Mouse (Mus musculus) heart, adult 11 months (tissue): ENCODE measurements around the gene Ifngr1.

Experiments
- DNase-seq: peaks from one replicate; pipeline ENCODE4 v3.0.0; 2022

Ifngr1 gene

DNA sequence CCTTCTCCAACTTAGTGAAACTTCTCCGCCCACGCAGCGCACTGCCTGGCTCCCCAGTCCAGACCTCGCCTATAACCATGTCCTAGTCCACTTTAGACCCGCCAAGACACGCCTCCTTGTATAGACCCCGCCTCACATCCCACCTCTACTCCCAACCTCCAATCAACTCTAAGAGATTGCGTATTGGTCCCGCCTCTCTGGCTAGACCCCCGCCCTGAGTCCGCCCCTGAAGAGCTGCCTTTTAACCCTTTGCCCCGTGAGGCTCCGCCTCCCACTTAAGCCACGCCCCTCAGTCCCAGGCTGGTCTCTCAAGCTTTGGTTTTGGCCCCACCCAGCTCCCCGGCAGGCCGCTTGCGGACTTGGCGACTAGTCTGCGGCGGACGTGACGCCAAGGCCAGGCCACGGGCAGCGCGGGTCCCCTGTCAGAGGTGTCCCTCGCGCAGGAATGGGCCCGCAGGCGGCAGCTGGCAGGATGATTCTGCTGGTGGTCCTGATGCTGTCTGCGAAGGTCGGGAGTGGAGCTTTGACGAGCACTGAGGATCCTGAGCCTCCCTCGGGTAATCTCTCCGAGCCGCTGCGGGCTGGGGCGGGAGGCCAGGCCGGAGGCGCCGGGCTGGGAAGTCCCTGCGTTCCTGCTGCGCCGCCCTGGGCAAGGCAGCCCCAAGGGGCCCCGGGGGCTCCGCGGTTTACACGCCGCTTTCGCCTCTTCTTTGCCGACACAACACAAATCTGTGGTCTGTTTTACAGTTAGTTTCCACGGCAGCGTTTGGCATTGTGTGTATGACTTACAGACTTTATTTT, at the start of gene Ifngr1:
TSS of gene Ifngr1 (plus strand) at position 309 of the 801 bp plus-strand sequence.
- DNase-seq: peak; percentile 100

DNA sequence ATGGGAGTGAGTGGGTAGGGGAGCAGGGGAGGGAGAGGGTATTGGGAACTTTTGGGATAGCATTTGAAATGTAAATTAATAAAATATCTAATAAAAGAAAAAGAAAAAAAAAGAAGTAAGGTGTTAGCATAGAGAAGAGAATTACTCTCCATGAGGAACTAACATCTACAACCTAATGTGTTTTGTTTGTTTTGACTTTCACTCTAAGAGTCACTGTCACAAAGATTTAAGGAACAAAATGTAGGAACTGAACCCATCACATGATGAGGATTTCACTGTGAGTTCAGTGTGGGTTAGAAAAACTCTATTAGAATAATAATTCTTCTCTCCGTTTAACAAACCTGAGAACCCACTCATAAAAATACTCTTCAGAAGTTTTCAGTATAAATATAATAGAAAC, 44.9 kb upstream of the Ifngr1 start:
- DNase-seq: no peak

DNA sequence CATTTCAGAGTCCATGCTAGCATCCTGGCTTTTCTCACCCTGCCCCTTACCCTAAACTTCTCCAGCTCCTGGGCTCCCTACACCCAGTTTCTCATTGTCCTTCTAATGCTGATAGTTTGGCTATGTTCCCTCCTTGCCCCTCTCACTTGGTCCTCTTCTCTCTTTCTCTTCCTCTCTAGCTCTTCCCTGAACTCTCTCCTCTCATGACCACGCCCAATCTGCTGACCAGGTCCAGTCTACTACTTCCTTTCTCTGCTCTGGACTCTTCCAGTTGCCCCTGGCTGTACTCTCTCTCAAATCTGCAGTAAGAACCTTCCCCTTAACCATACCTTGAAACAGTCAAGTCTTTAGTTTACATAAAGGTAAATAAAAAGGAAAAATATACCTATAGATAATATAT, 43.7 kb upstream of the Ifngr1 start:
- DNase-seq: no peak

DNA sequence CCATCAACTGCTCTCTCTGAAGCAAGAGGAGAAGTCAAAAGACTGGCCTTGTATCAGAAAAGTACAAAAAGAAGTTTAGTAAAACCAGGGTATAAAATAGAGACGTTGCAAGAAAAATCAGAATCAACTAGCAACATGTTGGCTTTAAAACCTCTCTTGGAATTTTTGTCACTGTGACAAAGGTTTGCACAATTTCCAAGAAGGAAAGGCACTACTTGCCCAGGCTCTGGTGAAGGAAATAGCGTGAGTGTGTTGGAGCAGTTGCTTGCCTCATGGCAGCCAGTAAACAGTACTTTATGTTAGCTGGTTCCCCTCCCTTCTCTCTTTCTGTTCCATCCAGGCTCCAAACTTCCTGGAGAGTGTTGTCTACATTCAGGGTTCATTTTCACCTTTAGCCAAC, 43.3 kb upstream of the Ifngr1 start:
- no peak for DNase-seq

DNA sequence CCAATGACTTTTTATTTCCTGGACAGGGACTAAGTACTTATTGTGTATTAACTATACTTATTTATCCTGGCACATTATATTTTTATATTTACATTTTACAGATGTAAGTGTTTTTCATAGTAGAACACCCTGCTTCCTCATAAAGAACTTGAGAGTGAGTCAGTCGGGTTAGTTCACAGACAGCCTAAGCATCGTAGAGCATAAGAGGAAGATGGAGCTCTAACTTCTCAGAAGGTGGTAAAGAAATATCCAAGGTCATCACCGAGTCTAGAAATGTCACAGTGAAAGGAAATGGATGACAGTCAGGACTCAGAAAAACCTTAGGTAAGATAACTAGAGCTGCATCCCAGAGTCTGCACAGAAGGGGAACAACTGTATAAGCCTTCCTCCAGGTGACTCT, 40.2 kb upstream of the Ifngr1 start:
- no peak for DNase-seq

DNA sequence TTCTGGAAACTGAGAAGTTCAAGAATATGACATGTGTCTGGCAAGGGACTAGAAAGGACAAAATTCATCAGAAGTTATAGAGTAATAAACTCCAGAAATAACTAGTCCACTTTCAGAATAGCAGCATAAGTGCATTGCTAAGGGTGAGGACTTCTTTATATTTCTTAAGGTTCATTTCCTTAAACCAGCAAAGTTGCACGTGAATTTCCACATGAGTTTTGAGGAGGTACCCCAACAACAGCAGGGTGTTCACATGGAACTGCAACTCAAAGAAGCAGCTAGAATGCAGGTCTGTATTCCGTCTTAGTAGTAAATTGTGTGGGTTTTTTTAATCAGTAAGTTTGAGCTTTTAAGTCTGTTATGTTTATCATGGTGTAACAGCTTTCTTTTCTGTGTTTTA, 37.9 kb upstream of the Ifngr1 start:
- DNase-seq: no peak

DNA sequence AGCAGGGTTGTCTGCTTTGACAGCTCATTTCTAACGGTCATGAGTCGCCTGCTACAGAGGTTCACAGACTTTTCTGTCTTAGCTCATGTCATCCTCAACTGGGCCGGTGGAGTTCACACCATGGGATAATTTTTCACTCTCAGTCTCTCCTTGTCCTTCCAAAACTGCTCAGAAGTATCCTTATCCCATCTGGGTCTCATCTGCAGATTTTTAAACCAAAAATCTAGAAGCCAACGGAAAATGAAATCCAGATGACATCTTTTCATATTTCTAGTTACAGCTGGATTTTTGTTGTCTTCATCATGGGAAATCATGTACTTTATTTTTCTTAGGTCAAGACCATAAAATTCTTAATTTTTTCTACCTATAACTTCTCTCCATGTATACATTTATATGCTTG, 34.1 kb upstream of the Ifngr1 start:
- DNase-seq: no peak

DNA sequence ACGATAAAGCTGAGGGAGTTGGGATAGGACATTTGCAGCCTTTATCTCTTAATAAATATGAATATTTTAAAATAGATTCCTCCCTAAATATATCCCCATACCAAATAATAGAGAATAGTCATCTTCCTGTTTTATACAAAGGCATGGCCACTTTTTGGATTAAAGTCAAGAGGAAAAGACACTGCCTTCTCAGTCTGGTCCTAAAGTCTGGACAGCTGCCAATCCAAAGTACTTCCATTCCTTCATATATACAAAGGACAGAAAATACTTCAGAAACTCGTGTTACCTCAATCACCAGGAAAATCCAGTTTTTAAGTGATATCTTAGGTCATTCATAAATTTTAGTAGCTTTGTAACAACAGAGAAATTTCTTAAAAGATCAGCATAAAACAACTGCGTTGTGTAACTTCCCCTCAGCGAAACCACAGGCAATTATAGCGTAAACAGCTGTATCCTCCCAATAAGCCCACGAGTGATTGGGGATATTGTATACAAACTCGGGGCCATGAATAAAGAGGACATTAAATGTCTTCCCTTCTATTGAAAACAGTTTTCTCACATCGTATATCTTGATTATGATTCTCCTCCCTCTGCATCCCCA, 32.1 kb upstream of the Ifngr1 start:
- DNase-seq: peak; percentile 90

DNA sequence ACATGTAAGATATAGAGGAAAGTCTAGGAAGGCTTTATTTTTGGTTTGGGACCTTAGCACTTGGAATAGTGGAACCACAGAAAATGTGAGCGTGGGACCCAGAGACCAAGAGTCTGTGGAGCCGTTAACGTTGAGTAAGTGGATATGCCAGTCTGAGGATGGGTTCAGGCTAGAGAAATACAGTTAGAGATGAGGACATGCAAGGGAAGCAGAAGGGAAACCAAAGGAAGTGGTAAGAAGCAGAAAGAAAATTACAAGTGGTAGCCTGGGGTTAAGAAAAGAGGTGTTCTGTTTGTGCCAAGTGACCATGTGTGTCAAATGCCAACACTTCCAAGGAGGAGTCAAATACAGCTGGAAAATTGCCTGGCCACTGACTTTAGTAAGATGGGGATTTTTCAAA, 29.2 kb upstream of the Ifngr1 start:
- no peak for DNase-seq

DNA sequence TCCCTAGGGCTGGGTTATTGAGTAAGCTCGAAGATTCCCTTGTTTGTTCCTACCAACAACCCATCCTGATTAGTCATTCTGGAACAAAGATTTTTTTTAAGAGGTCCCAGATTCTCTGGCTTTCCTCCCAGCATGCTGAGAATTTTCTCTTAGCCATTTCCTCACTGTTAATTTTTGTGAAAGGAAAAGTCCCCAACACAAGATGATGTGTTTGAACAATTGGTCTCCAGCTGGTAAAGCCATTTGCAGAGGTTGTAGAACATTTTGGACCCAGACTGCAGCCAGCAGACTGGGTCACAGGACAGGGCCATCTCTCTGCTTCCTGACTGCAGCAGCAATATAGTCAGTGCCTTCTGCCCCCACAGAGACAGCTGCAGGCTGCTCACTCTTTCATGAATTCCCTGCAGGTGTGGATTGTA, 28.3 kb upstream of the Ifngr1 start:
- DNase-seq: peak; percentile 99

DNA sequence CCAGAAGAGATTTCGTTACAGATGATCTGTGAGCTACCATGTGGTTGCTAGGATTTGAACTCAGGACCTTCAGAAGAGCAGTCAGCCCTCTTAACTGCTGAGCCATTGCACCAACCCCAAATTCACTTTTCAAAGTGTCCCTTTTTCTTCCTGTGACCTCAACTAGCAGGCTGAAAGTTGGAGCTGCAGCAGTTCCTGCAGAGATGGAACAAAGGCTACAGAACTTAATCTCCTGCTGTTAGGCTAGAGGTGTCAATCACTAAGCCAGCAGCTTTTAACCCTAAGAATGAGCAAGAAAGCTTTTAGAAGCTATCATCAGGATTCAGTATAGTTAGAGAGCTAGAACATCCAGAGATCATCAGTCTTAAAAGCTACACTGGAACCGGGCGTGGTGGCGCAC, 24.3 kb upstream of the Ifngr1 start:
- DNase-seq: peak; percentile 11

DNA sequence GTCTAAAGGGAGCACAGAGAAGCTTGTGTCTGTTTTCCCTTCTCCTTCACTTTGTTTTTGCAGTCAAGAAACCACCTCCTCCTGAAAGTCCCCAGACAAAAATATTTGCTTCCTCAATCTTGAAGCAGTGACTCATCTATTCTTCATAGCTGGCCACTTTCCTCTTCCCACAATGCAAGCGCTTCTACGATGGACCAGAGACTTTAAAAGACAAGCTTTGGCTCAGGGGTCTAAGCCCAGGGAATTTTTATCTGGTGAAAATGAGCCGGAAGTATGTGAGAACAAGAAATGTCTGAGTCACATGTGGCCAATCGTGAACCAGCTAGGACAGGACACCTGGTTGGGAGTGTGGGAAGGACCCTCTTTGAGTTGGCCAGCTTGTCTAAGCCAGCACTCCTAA, 21.5 kb upstream of the Ifngr1 start:
- peak; percentile 94 for DNase-seq

DNA sequence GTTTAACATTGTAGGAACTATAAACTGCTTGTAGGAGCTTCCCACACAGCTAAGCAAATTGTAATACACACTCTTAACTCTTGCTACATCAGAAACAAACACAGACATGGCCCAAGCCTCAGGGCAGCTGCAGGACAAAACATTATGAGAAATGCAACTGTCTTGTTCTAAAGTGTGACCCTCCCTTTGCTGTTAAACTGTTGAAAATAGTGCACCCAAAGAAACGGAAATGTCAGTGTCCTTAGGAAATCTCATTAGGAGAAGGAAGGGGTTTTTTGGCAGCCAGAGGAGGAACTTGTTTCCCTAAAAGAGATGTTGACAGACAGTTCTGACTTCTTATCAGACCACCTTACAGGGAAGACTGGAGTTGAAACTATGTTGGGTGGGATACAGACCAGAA, 21.0 kb upstream of the Ifngr1 start:
- peak; percentile 91 for DNase-seq

DNA sequence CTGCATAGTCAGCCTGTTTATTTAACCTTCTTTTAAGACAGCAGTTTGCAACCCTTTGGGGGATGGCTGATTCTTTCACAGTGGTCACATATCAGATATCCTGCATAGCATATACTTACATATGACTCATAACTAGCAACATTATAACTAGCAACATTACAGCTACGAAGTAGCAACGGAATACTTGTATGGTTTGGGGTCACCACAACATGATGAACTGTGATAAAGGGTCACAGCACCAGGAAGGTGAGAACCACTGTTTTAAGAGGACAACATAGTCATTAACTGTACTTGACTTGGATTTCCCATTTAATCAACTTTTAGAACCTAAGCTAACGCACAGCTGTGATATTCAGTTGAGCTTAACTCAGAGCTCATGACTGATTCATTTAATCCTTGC, 14.2 kb upstream of the Ifngr1 start:
- DNase-seq: peak; percentile 28

DNA sequence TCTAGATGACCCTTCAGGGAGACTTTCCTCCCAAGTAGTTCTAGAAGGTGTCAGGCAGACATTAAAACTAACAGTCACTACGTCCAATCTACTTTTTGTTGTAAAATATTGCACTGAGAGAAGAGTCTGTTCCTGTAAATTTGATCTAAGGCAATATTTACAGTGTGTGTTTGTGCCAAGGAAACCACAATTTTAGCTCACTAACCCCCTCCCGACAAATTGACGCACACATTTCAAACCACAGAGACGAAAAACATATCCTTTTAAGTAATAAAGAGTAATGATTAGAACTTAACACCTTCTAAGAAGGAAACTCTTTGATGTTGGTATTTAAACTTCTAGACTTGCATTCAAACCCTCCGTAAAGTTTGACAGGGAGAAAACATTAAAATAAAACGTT, 13.7 kb upstream of the Ifngr1 start:
- no peak for DNase-seq

DNA sequence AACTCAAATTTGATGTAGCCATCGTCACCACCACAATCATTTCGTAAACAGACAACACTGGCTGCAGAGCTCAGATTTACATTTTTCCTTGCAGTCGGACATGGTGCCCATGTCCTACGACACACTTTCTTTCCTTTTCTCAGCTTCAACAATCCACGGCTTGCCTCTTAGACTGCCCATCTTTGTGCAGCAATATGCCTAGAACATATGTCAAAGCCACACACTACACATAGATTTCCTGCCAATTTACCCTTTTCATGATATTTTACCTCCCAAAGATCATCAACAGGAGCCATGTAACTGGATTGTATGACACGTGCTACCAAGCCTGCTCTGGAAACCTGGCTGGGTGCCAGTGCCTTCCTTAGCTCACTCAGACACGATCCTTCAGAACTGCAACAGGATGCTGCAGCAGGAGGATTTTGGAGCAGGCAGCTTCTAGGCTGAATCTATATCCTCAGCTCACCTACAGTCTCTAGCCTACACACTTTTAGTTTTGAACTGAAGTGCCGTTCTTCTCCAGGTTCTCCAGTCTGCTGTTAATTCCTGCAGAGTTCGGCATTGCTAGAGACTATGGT, 13.3 kb upstream of the Ifngr1 start:
- DNase-seq: peak; percentile 89

DNA sequence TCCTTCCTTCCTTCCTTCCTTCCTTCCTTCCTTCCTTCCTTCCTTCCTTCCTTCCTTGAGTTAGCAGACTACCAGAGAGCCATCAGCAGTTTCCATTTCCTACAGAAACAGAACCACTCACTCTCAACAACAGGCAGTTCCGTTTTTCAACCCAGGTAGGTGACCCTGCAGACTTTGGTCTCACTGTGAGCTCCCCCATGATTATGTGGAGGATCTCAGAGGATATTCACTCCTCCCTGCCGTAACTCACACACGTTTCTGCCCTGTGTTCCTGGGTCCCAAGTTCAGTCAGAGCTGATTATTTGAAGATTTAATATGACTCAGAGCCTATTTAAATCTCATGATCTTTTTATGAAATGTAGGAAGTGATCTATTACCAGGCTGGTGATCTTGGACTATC, 11.1 kb upstream of the Ifngr1 start:
- peak; percentile 52 for DNase-seq

DNA sequence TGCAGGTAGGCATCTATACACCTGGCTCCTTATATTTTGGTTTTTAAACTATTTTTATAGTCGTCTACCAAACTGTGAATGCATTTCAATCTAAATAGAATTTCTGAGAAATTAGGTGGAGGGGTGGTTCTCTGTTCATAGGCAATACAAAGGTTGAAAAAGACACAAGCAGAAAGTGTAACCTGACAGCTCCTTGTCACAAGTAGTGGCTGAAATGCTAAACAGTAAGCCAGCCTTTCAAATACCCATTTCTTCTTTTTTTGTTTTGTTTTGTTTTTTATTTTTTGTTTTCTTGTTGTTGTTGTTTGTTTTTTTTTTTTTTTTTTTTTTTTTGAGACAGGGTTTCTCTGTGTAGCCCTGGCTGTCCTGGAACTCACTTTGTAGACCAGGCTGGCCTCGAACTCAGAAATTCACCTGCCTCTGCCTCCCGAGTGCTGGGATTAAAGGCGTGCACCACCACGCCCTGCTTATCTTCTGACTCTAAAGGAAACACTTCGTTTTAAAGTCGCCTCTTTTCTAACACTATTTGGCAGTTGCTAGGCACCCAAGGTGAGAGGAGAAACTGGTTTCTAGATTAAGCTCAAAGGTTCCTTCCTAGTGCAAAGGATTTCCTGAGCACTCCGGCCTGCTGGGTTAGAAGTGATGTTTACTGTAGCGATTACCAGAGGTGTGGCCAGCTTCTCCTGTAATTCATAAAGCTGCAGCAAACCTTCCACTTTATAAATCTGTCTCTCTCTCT, 9.7 kb upstream of the Ifngr1 start:
- peak; percentile 97 for DNase-seq

DNA sequence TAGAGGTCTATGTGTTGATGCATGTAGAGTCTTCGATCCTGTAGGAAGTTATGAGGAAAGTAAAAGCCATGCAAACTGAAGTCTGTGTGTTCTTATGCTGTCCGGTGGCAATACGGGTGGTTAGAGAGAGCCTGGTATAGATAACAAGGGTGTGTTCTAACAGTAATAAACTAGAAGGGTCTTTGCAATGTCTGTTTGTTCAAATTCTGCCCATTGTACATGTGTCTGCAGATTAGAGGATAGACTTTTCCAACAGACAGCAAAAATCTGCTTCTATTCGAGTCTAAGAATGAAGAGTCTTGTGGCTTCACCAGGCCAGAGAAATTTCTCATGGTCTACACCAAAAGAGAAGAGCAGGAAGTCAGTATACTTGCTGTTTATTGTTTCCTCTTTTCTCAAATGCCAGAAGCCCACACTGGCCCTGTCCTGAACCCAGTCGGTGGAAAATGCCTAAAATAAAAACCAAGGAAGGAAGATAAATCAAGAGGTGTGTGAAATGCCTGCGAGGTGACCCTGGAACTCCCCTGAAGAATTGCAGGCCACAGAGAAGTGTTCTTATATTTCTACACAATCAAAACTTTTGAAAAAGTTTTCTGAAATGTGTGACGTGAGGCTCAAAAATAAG, 8.8 kb upstream of the Ifngr1 start:
- peak; percentile 88 for DNase-seq

DNA sequence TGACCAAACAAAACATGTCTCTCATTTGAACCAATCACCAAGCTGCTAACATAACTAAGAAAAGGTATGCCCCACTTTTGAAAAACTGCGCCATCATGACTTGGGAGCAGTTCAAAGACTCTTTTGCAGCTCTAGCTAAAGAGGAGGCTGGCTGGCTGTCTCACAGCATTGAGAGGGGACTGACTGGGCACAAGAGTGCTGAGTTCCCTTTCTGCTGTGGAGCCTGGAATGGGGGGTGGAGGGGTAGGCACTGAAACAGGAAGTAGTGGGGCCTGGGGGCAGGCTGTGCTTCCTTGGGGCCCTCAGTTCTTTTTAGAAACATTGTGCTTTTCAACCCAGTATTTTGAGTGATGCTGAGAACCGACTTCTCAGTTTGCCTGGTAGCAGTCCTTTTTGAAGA, 7.7 kb upstream of the Ifngr1 start:
- DNase-seq: peak; percentile 98

DNA sequence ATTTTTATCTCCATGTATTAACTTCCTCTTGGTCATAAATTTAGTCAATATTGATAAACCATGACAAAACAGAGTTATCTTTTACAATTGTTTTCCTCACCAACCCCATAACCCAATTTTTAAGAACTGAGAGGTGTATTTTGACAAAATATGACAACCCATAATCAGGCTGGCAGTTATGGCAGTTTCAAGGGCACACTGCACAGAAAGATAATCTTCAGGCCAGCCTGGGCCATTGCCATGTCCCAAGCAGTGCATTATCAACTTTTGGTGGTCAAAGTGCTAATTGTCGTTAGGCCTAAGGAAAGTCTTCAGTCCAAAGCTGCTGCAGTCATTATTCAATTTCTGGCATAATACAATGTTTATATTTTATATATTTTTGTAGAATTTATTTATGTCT, 6.9 kb upstream of the Ifngr1 start:
- DNase-seq: peak; percentile 66

DNA sequence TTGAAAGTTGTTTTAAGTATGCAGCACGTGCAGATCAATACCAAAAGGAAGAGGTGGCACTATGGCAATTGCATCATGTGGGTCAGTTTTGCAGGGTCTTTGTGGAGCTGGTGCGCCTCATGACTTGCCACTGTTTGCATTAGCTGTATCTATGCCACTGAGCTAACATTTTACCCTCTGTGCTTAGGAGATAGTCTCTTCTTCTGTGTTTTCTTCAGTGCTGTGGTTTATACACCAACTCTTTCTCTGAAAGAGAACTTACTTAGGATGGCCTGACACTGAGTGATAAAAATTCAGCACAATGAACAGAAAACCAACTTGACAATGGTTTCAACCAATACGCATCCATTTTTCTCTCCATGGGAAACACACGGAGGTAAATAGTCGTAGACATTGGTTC, 5.9 kb upstream of the Ifngr1 start:
- peak; percentile 41 for DNase-seq

DNA sequence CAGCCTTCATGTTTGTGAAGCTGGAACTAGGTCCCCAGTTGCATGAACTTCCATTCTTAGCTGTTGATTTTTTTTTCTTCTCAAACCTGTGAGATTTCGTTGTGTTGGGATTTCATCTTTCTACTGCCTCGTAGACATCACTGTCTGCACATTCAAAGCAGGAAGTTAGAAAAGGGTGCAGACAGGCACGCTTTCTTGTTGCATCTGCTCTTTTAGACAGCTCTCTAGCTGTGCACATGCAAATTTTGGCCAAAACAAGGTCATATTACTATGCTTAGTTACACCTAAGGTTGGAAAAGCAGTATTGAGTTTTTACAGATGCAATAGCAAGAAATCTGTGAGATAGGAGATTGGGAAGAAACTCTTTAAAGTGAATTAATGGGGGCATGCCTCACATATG, 4.5 kb upstream of the Ifngr1 start:
- DNase-seq: no peak
